Mouse (Mus musculus): ENCODE results near the gene Taok3. TPM values are rescaled to one million over a fixed set of nuclear protein-coding genes. Genes with fewer than 3 reads are reported as not detected.

Taok3 gene
- polyA plus RNA-seq, 1 experiment from 2014 or later, result 38.7 TPM

GRCm38 (mm10) chr5:117109522-117109921 is 10.4 kb upstream of the Taok3 start:
- peaks cover 86% of the 10 kb centered on the region for H3K36me3 ChIP-seq

GRCm38 (mm10) chr5:117111064-117111773 is 8.7 kb upstream of the Taok3 start:
- no peak overlapping the region for H3K4me3 ChIP-seq
- peaks cover 4% of the 10 kb centered on the region for H3K4me1 ChIP-seq
- H3K9ac ChIP-seq, result no peak overlapping the region
- no peak overlapping the region for H3K4me2 ChIP-seq (replicated peaks)
- peaks cover 70% of the 10 kb centered on the region for H3K36me3 ChIP-seq
- 90% methylated on average over 16 of the region's 16 CpGs for WGBS
- H3K9me3 ChIP-seq, result no peaks in the 10 kb centered on the region
- H3K27ac ChIP-seq, result no peak overlapping the region
- no peaks in the 10 kb centered on the region for H3K27me3 ChIP-seq (replicated peaks)
- ATAC-seq (ENCODE audit: low FRiP score, low read depth), result no peak

More at GRCm38 (mm10) chr5:117109522-117109921, 10.4 kb upstream of the Taok3 start:
- 93% methylated on average over 8 of the region's 8 CpGs for WGBS
- ATAC-seq (ENCODE audit: low FRiP score, low read depth), result no peak
- no peaks in the 10 kb centered on the region for H3K9me3 ChIP-seq
- no peak overlapping the region for H3K4me3 ChIP-seq
- H3K27me3 ChIP-seq (replicated peaks), result no peaks in the 10 kb centered on the region
- no peak overlapping the region for H3K4me2 ChIP-seq (replicated peaks)
- H3K27ac ChIP-seq, result no peak overlapping the region
- H3K9ac ChIP-seq, result no peak overlapping the region
- peaks cover 4% of the 10 kb centered on the region for H3K4me1 ChIP-seq

- ATAC-seq (ENCODE audit: low FRiP score, low read depth), result no peak
- Histone ChIP-seq H3K27me3 (replicated peaks) (no peaks in the 10 kb centered on the region), H3K27ac (no peak overlapping the region), H3K4me2 (replicated peaks) (no peak overlapping the region), H3K9me3 (no peaks in the 10 kb centered on the region), H3K36me3 (peaks cover 65% of the 10 kb centered on the region), H3K9ac (no peak overlapping the region), H3K4me3 (no peak overlapping the region), H3K4me1 (peaks cover 4% of the 10 kb centered on the region)
- 98% methylated on average over 7 of the region's 7 CpGs for WGBS
Measured at GRCm38 (mm10) chr5:117111774-117112112, 8.2 kb upstream of the Taok3 start.

DNA sequence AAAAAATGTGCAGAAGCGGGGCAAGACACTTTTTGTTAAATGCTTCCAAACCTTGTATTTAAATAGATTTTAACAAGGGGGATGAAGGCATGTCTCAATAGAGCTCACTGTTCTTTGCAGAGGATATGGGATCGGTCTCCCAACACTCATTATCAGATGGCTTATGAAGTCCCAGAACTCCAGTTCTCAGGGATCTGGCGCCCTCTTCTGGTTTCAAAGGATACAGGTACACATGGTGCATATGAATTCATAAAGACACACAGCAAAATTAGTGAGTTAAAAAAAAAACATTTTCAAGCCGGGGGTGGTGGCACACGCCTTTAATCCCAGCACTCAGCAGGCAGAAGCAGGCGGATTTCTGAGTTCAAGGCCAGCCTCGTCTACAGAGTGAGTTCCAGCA is 6.6 kb upstream of the Taok3 start:
- peaks cover 4% of the 10 kb centered on the region for H3K4me1 ChIP-seq
- no peaks in the 10 kb centered on the region for H3K9me3 ChIP-seq
- peaks cover 49% of the 10 kb centered on the region for H3K36me3 ChIP-seq
- no peaks in the 10 kb centered on the region for H3K27me3 ChIP-seq (replicated peaks)
- no peak overlapping the region for H3K9ac ChIP-seq
- H3K27ac ChIP-seq, result no peak overlapping the region
- no peak overlapping the region for H3K4me2 ChIP-seq (replicated peaks)
- 91% methylated on average over 7 of the region's 7 CpGs for WGBS
- ATAC-seq (ENCODE audit: low FRiP score, low read depth), result no peak
- no peak overlapping the region for H3K4me3 ChIP-seq

DNA sequence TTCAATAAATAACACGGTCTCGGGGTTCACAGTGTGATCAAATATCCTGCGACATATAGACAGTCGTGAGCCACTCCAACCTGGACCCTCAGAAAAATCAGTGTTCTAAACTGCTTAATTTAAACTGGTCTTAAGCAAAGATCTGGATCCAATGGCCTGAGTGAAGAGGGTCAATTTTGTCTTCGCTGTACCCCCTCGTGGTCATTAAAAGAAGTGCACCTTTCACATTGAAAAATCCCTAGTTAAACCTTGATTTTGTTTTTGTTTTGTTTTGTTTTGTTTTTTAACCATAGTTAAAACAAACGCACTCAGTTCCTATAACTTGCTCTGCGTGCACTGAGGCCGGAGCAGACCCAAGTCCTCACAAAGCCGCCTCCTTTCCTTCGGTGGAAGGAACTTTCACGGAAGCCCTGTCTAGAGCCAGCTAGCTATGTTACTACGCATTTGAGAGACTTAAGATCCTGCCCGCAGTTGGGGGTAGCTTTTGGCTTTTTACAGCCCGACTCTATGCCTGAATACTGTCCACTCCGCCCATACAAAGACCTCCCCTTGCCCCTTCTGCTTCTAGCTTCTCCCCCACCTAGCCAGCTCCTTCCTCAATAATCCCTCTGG is 5.2 kb upstream of the Taok3 start:
- Histone ChIP-seq H3K4me2 (replicated peaks) (peak overlapping the region; percentile 81), H3K4me3 (peak overlapping the region; percentile 91), H3K9me3 (no peaks in the 10 kb centered on the region), H3K27ac (peak overlapping the region; percentile 50; the same call in 1 of the 2 replicates), H3K36me3 (peaks cover 36% of the 10 kb centered on the region), H3K27me3 (replicated peaks) (no peaks in the 10 kb centered on the region), H3K4me1 (peaks cover 4% of the 10 kb centered on the region), H3K9ac (peak overlapping the region; percentile 90)
- 6% methylated on average over 16 of the region's 16 CpGs for WGBS
- ATAC-seq (ENCODE audit: low FRiP score, low read depth), result no peak

GRCm38 (mm10) chr5:117115193-117115767 is 4.6 kb upstream of the Taok3 start:
- WGBS, result under 1% methylated on average over 43 of the region's 43 CpGs
- H3K9ac ChIP-seq, result peak overlapping the region; percentile 90
- H3K36me3 ChIP-seq, result peaks cover 32% of the 10 kb centered on the region
- peaks cover 4% of the 10 kb centered on the region for H3K4me1 ChIP-seq
- H3K9me3 ChIP-seq, result no peaks in the 10 kb centered on the region
- H3K27ac ChIP-seq, result peak overlapping the region; percentile 50; the same call in 1 of the 2 replicates
- H3K27me3 ChIP-seq (replicated peaks), result no peaks in the 10 kb centered on the region
- H3K4me3 ChIP-seq, result peak overlapping the region; percentile 91
- ATAC-seq (ENCODE audit: low FRiP score, low read depth), result peak; percentile 21
- peak overlapping the region; percentile 81 for H3K4me2 ChIP-seq (replicated peaks)

DNA sequence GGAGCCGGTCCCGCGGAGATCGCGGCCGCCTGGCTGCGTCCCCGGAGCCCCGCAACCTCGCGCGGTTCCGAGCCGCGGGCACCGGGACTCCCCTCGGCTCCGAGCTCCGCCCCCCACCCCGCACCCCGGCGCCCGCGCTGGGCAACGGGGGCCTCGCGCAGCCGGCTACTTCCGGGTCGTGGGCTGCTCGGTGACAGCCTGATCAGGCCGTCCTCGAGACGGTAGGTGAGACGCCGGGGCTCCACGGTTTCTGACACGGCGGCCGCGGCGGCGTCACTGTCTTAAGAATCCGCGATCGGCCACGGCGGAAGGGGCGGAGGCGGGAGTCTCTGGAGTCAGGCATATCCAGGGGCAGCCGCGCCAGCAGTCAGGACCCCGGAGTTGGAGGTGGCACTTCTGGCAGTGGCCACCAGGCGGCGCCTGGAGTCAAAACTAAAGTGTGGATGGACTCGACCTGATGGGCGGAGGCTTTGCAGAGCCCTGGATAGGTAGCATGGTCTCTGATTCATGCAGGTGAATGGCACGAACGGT is 4.0 kb upstream of the Taok3 start, which contains the start of gene Suds3:
Gene Suds3, minus strand, starts transcription at position 278 of the 531 bp plus-strand sequence.
- Histone ChIP-seq H3K4me1 (peaks cover 9% of the 10 kb centered on the region), H3K27me3 (replicated peaks) (0 out of 2 replicates have a peak, but pooled peaks cover 3% of the 10 kb centered on the region)
- peak; percentile 69 for ATAC-seq (ENCODE audit: low FRiP score, low read depth)

GRCm38 (mm10) chr5:117116660-117117059 is 3.3 kb upstream of the Taok3 start:
- peaks cover 19% of the 10 kb centered on the region for H3K36me3 ChIP-seq
- peaks cover 15% of the 10 kb centered on the region for H3K4me1 ChIP-seq
- no peak for ATAC-seq (ENCODE audit: low FRiP score, low read depth)
- H3K9me3 ChIP-seq, result no peaks in the 10 kb centered on the region
- no peak overlapping the region for H3K4me3 ChIP-seq
- no peak overlapping the region for H3K9ac ChIP-seq
- no peak overlapping the region for H3K27ac ChIP-seq
- no peak overlapping the region for H3K4me2 ChIP-seq (replicated peaks)
- WGBS, result 66% methylated on average over 2 of the region's 2 CpGs
- 0 out of 2 replicates have a peak, but pooled peaks cover 8% of the 10 kb centered on the region for H3K27me3 ChIP-seq (replicated peaks)

More for the DNA sequence above, 4.0 kb upstream of the Taok3 start, which contains the start of gene Suds3:
- peak within 1 kb of the TSS; percentile 81 for H3K4me2 ChIP-seq (replicated peaks)
- H3K27ac ChIP-seq, result peak within 1 kb of the TSS; percentile 50; the same call in 1 of the 2 replicates
- H3K4me3 ChIP-seq, result peak within 1 kb of the TSS; percentile 91
- H3K9me3 ChIP-seq, result no peaks in the 10 kb centered on the region
- peak within 1 kb of the TSS; percentile 90 for H3K9ac ChIP-seq
- H3K36me3 ChIP-seq, result peaks cover 27% of the 10 kb centered on the region
- under 1% methylated on average over 58 of the region's 59 CpGs for WGBS

DNA sequence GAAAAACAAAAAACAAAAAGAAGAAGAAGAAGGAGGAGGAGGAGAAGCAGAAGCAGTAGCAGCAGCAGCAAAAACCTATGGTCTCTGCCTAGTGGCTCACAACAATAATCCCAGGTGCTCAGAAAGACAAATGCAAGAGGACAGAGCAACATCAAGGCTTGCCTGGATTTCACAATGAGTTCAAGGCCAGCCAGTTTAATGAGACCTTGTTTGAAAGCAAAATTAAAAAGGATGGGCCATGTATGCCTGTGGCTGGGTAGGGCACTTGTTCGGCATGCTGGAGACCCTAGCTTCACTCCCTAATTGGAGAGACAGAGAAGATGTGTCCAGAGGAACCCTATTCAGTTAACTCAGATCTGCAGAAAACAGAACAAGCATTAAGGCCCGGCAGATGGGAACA is 2.7 kb upstream of the Taok3 start:
- no peak overlapping the region for H3K9ac ChIP-seq
- H3K4me3 ChIP-seq, result no peak overlapping the region
- 0 out of 2 replicates have a peak, but pooled peaks cover 10% of the 10 kb centered on the region for H3K27me3 ChIP-seq (replicated peaks)
- 78% methylated on average over 2 of the region's 2 CpGs for WGBS
- peaks cover 13% of the 10 kb centered on the region for H3K36me3 ChIP-seq
- no peaks in the 10 kb centered on the region for H3K9me3 ChIP-seq
- no peak overlapping the region for H3K27ac ChIP-seq
- H3K4me1 ChIP-seq, result peaks cover 16% of the 10 kb centered on the region
- H3K4me2 ChIP-seq (replicated peaks), result no peak overlapping the region
- no peak for ATAC-seq (ENCODE audit: low FRiP score, low read depth)

GRCm38 (mm10) chr5:117117716-117118115 is 2.2 kb upstream of the Taok3 start:
- H3K4me2 ChIP-seq (replicated peaks), result no peak overlapping the region
- ATAC-seq (ENCODE audit: low FRiP score, low read depth), result no peak
- no peak overlapping the region for H3K9ac ChIP-seq
- 76% methylated on average over 7 of the region's 7 CpGs for WGBS
- no peaks in the 10 kb centered on the region for H3K9me3 ChIP-seq
- no peak overlapping the region for H3K4me3 ChIP-seq
- peaks cover 9% of the 10 kb centered on the region for H3K36me3 ChIP-seq
- no peak overlapping the region for H3K27ac ChIP-seq
- 0 out of 2 replicates have a peak, but pooled peaks cover 10% of the 10 kb centered on the region for H3K27me3 ChIP-seq (replicated peaks)
- H3K4me1 ChIP-seq, result peaks cover 16% of the 10 kb centered on the region

DNA sequence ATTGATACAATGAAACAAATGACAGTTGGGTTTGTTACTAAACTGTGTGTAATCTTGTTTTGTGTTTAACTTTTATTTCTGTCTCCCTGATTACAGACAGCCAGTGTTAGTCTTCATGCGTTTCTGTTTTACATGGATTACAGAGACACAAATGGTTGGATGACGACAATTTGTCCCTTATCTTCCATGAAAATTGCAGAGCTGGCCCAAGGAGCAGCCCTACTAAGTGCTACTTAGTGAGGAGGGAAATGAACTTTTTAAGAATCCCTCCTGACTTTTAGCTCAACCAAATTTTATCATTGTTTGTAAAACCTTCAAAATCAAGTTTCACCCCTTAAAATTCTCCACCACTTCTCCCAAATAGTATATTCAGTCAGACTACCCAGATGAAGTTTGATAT is 1.7 kb upstream of the Taok3 start:
- H3K9me3 ChIP-seq, result no peaks in the 10 kb centered on the region
- H3K4me3 ChIP-seq, result no peak overlapping the region
- no peak overlapping the region for H3K9ac ChIP-seq
- H3K27ac ChIP-seq, result no peak overlapping the region
- ATAC-seq (ENCODE audit: low FRiP score, low read depth), result no peak
- no peak overlapping the region for H3K4me2 ChIP-seq (replicated peaks)
- 85% methylated on average over 2 of the region's 2 CpGs for WGBS
- peaks cover 3% of the 10 kb centered on the region for H3K36me3 ChIP-seq
- 0 out of 2 replicates have a peak, but pooled peaks cover 10% of the 10 kb centered on the region for H3K27me3 ChIP-seq (replicated peaks)
- H3K4me1 ChIP-seq, result peaks cover 16% of the 10 kb centered on the region

- H3K4me1 ChIP-seq, result peaks cover 16% of the 10 kb centered on the region
- no peaks in the 10 kb centered on the region for H3K36me3 ChIP-seq
- no peak overlapping the region for H3K9ac ChIP-seq
- WGBS, result 55% methylated on average over 8 of the region's 8 CpGs
- no peak overlapping the region for H3K27ac ChIP-seq
- peak overlapping the region; percentile 84 for H3K4me2 ChIP-seq (replicated peaks)
- no peak for ATAC-seq (ENCODE audit: low FRiP score, low read depth)
- H3K9me3 ChIP-seq, result no peaks in the 10 kb centered on the region
- no peak overlapping the region for H3K4me3 ChIP-seq
- 0 out of 2 replicates have a peak, but pooled peaks cover 10% of the 10 kb centered on the region for H3K27me3 ChIP-seq (replicated peaks)
Measured at GRCm38 (mm10) chr5:117118850-117119249, 1.1 kb upstream of the Taok3 start.
